ENCODE assay signal across 12 mouse cellular contexts in the genomic region with DNA sequence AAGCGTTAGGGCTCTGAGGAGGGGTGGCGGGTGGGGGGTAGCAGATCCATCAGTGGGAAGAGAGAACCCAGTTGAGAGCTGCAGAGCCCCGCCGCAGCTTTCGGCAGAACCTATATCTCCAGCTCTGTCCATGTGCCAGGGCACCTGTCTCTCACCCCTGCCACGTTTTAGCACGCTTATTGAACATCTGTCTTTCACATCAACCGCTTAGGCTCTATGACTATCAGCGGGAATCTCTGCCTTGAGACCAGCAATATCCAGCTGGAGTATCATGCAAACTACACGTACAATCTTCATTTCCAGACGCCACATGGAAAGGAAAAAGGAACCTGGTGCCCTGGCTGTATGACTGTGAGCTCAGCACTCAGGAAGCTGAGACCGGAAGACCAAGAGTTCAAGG.
DNase-seq lines count a peak whose midpoint lies in the region; ATAC-seq lines count a peak whose summit lies in the region.
"Had no signal": no experiment of that assay in that cellular context is flagged by ENCODE, and none has a peak within 500 bp of the region (broad histone marks: within the 10 kb centered on the region; RNA-seq: fewer than 3 reads in every experiment).

No protein-coding gene starts in this region.

- H3K4me2 ChIP-seq in heart, embryonic 11.5 days = no peak overlapping the region
- no peak overlapping the region for H3K4me2 ChIP-seq in midbrain, embryonic 14.5 days (ENCODE audit: low read length)
- H3K4me2 ChIP-seq in hindbrain, embryonic 11.5 days (replicated peaks; ENCODE audit: low read depth, low read length) = no peak overlapping the region
- no peak overlapping the region for H3K4me2 ChIP-seq in neural tube, embryonic 13.5 days
- H3K4me2 ChIP-seq: limb, embryonic 13.5 days had no signal

- peaks cover 16% of the 10 kb centered on the region for H3K4me1 ChIP-seq in heart, embryonic 11.5 days (ENCODE audit: control insufficient read depth, insufficient read depth, low read length)
- peaks cover 57% of the 10 kb centered on the region for H3K4me1 ChIP-seq in midbrain, embryonic 10.5 days
- peaks cover 27% of the 10 kb centered on the region for H3K4me1 ChIP-seq in midbrain, embryonic 14.5 days (ENCODE audit: control insufficient read depth, insufficient read depth, low read length)
- H3K4me1 ChIP-seq in hindbrain, embryonic 11.5 days (replicated peaks; ENCODE audit: control insufficient read depth, insufficient read depth, low read length) = 0 out of 2 replicates have a peak, but pooled peaks cover 2% of the 10 kb centered on the region
- peaks cover 66% of the 10 kb centered on the region for H3K4me1 ChIP-seq in neural tube, embryonic 13.5 days (replicated peaks)

- intact Hi-C loops in heart, postnatal 14 days (cut with DNase I) = no loop called here

- H3K9ac ChIP-seq in heart, embryonic 11.5 days (ENCODE audit: low read depth, low read length) = no peak overlapping the region
- H3K9ac ChIP-seq in midbrain, embryonic 14.5 days (replicated peaks; ENCODE audit: low read length) = no peak overlapping the region
- no peak overlapping the region for H3K9ac ChIP-seq in hindbrain, embryonic 11.5 days (ENCODE audit: low read depth, low read length)
- H3K9ac ChIP-seq in neural tube, embryonic 13.5 days = peak overlapping the region; percentile 28; the same call in 1 of the 2 replicates
- H3K9ac ChIP-seq: limb, embryonic 13.5 days had no signal

- no peak for ATAC-seq in heart, embryonic 11.5 days (replicated peaks; ENCODE audit: insufficient number of reproducible peaks, low FRiP score, low TSS enrichment)
- ATAC-seq in midbrain, embryonic 14.5 days (ENCODE audit: low FRiP score, low TSS enrichment) = no peak
- ATAC-seq in hindbrain, embryonic 11.5 days (ENCODE audit: low FRiP score) = no peak
- no peak for ATAC-seq in neural tube, embryonic 13.5 days (ENCODE audit: low read depth)

- 0 out of 2 replicates have a peak, but pooled peaks cover 2% of the 10 kb centered on the region for H3K27me3 ChIP-seq in heart, embryonic 11.5 days (ENCODE audit: control insufficient read depth, insufficient read depth, low read length)
- no peaks in the 10 kb centered on the region for H3K27me3 ChIP-seq in midbrain, embryonic 10.5 days (ENCODE audit: low read depth, poor library complexity, severe bottlenecking)
- no peaks in the 10 kb centered on the region for H3K27me3 ChIP-seq in midbrain, embryonic 14.5 days (ENCODE audit: control insufficient read depth, insufficient read depth, low read length)
- no peaks in the 10 kb centered on the region for H3K27me3 ChIP-seq in hindbrain, embryonic 11.5 days (ENCODE audit: control insufficient read depth, insufficient read depth, low read length)
- no peaks in the 10 kb centered on the region for H3K27me3 ChIP-seq in neural tube, embryonic 13.5 days
- H3K27me3 ChIP-seq: limb, embryonic 13.5 days had no signal

- H3K9me3 ChIP-seq in heart, embryonic 11.5 days (replicated peaks; ENCODE audit: control insufficient read depth, low read length) = no peaks in the 10 kb centered on the region
- no peaks in the 10 kb centered on the region for H3K9me3 ChIP-seq in midbrain, embryonic 10.5 days (replicated peaks)
- H3K9me3 ChIP-seq in midbrain, embryonic 14.5 days (ENCODE audit: control insufficient read depth, low read length) = no peaks in the 10 kb centered on the region
- no peaks in the 10 kb centered on the region for H3K9me3 ChIP-seq in hindbrain, embryonic 11.5 days (ENCODE audit: control insufficient read depth, low read length)
- H3K9me3 ChIP-seq in neural tube, embryonic 13.5 days = no peaks in the 10 kb centered on the region
- H3K9me3 ChIP-seq: limb, embryonic 13.5 days had no signal

- H3K27ac ChIP-seq in heart, embryonic 11.5 days (ENCODE audit: low read depth, low read length) = 0 out of 2 replicates have a peak overlapping the region, but pooled peaks have one; percentile 31
- H3K27ac ChIP-seq in midbrain, embryonic 10.5 days (replicated peaks) = peak overlapping the region; percentile 71
- no peak overlapping the region for H3K27ac ChIP-seq in midbrain, embryonic 14.5 days (replicated peaks; ENCODE audit: low read depth, low read length)
- H3K27ac ChIP-seq in hindbrain, embryonic 11.5 days (ENCODE audit: low read depth, low read length) = peak overlapping the region; percentile 63; the same call in 1 of the 2 replicates
- H3K27ac ChIP-seq in neural tube, embryonic 13.5 days (replicated peaks) = peak overlapping the region; percentile 43
- H3K27ac ChIP-seq: left cerebral cortex, adult 2 months; limb, embryonic 13.5 days had no signal

- 61% methylated on average over 12 of the region's 12 CpGs for WGBS in heart, embryonic 11.5 days (ENCODE audit: insufficient replicate concordance)
- 81% methylated on average over 12 of the region's 12 CpGs for WGBS in midbrain, embryonic 10.5 days
- 70% methylated on average over 12 of the region's 12 CpGs for WGBS in midbrain, embryonic 14.5 days
- 76% methylated on average over 12 of the region's 12 CpGs for WGBS in hindbrain, embryonic 11.5 days
- 59% methylated on average over 12 of the region's 12 CpGs for WGBS in neural tube, embryonic 13.5 days

- H3K36me3 ChIP-seq in heart, embryonic 11.5 days (ENCODE audit: control insufficient read depth, insufficient read depth, low read length) = no peaks in the 10 kb centered on the region
- no peaks in the 10 kb centered on the region; the same call in 1 of the 2 replicates for H3K36me3 ChIP-seq in midbrain, embryonic 10.5 days
- H3K36me3 ChIP-seq in midbrain, embryonic 14.5 days (ENCODE audit: control insufficient read depth, insufficient read depth, low read length) = no peaks in the 10 kb centered on the region
- H3K36me3 ChIP-seq in hindbrain, embryonic 11.5 days (ENCODE audit: control insufficient read depth, insufficient read depth, low read length) = no peaks in the 10 kb centered on the region
- H3K36me3 ChIP-seq in neural tube, embryonic 13.5 days = no peaks in the 10 kb centered on the region
- H3K36me3 ChIP-seq: limb, embryonic 13.5 days had no signal

- no peak for DNase-seq in heart, postnatal 14 days
- DNase-seq in midbrain, embryonic 10.5 days (ENCODE audit: low spot score) = no peak
- no peak for DNase-seq in midbrain, embryonic 14.5 days
- DNase-seq in hindbrain, embryonic 11.5 days (ENCODE audit: low spot score) = no peak
- DNase-seq in layer of hippocampus, adult 18-20 months (ENCODE audit: low spot score in 2 of 2) = no peak
- no peak for DNase-seq in thymus, postnatal 25 days
- DNase-seq: adrenal gland, adult 2 months; thymus, adult 18-20 months had no signal

- H3K4me3 ChIP-seq in heart, embryonic 11.5 days (ENCODE audit: low read depth, low read length) = no peak overlapping the region
- H3K4me3 ChIP-seq in midbrain, embryonic 10.5 days = no peak overlapping the region
- no peak overlapping the region for H3K4me3 ChIP-seq in midbrain, embryonic 14.5 days (replicated peaks; ENCODE audit: low read depth, low read length)
- H3K4me3 ChIP-seq in hindbrain, embryonic 11.5 days (ENCODE audit: low read depth, low read length) = no peak overlapping the region
- H3K4me3 ChIP-seq in neural tube, embryonic 13.5 days = no peak overlapping the region
- H3K4me3 ChIP-seq: left cerebral cortex, adult 2 months; limb, embryonic 13.5 days had no signal
